Mouse (Mus musculus) thymus, postnatal 10 days (tissue): ENCODE measurements around the gene Nek3.

Experiments
- DNase-seq, 2 experiments: peaks; one replicate each; pipeline ENCODE4 v3.0.0; 2021; ENCODE audit warnings: low spot score in 2 of 2

The Nek3 gene

DNA sequence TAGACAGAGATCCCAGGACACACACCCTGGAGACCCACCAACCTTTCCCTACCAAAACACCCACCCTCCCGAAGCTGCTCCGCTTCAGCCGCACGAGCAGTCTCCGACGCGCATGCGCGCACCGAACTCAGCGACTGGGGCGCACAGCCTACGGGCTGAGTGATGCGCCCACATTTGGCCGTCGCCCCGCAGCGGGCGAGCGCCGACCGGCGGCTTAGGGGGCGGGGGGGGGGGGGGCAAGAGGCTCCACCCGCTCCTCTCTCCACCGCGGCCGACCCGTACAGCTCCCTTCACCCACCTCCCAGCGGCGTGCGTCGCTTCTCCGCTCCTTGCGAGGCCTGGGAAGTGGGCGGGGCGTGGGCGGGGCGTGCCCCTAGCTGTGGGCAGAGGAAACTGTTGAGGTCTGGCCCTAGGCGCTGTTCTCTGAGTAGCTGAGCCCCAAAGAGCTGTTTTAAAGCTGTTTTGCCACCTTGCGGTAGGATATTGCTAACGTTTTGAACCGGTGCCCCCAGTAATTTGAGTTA lies at the start of gene Nek3:
TSS of gene Nek3 (minus strand) at position 356 of the 524 bp plus-strand sequence.
- peak; percentile 82 to 85 for DNase-seq

DNA sequence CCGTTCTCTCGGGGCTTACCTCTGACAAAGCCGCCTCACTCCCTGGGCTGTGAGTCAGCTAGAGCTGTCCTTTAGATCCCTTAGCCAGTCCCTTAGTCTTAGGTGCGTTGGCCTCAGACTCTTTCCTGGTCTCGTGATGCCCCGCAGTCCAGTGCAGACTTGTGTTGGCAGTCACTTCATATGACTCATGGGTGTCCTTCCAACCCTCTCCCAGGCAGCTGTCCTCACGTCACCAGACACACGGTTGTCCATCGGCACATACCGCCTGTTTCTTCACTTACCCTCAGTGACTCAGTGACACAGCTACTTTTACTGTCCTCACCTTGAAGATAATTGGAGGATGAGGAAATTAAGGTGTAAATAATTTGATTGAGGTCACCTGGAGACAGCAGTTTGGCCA lies 48.6 kb upstream of the Nek3 start:
- no peak for DNase-seq

DNA sequence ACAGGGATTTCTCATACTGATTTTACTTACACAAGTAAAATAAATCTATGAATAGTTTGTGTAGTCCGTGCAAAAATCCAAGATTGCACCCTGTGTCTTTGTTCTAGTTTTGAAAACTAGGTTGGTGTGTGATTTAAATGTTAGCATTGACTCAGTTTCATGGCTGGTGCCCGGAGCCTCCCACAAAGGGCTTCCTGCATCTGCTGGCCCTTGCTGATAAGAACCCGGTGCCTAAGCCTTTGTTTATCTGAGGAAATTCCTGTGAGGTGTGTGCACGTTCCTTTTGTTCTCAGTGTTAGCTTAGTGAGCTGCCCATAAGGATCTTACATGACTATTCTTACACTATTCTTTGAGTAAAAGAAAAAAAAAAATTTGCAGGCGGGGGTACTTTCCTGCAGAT lies 42.8 kb upstream of the Nek3 start:
- no peak for DNase-seq

DNA sequence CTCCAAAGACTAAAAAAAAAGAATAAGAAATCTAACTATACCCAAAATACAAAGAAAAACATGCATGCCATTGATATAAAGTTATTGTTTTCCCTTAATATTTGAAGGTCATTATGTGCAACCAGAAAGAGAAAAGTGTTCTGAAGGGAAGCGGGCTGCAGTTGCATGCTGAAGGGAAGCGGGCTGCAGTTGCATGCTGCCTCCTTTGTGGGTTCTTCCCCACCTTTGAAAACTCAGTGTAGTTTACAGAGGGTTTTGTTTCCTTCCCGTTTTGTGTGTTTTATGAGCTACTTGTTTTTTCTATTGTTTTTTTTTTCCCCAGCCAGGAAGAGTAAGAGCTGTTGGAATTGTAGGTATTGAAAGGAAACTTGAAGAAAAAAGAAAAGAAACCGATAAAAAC lies 41.3 kb upstream of the Nek3 start:
- no peak for DNase-seq

DNA sequence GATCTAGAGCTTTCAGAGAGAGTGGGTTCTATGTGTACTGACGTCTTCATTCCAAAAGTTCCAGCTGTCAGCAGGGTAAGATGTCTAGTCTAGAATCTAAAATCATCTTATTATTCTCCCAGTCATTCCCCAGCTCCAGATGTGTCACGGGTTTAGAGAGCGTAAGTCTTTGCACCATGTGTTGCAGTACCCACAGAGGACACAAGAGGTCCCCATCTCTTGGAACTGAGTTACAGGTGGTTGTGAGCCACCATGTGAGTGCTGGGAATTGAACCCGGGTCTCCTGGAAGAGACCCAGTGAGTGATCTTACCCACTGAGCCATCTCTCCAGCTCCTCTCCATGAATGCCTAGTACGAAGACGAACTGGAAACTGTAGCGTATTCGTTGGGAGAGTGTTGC lies 33.2 kb upstream of the Nek3 start:
- DNase-seq = no peak

DNA sequence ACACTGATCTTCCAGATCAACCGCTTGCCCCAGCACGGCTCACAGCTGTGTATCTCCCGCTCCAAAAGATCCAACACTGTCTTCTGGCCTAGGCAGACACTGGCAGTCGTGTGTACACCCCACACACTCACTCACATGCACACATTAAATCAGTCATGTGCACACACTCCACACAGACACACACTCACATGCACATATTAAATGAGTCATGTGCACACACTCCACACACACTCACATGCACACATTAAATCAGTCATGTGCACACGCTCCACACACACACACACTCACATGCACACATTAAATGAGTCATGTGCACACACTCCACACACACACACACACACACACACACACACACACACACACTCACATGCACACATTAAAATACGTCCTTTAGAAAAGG lies 31.7 kb upstream of the Nek3 start:
- no peak for DNase-seq

DNA sequence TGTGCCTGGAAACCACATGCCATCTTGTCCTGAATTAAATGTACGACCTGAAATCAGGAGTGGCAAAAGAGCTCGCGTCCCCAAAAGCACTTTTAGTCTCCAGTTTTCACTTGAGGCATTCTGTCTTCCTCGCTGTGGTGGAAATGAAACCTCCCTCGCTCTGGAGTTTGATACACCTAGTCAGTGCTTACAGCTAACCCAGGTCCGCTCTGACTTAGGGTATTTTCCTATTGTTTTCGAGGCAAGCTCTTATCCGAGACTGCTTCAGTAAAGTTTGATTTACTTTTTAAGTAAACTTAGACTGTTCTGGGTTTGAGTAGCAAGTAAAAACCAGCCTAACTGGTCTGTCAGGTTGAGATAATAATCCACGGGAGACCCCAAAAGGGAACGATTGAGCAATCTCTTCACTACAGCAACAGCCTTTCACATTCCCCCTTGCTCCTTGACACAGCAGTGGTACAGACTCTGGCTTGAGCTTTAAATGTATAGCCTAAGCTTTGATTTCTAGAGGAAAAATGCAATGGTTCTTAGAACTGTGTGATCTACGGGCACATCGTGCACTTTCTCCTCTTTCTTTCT lies 27.3 kb upstream of the Nek3 start:
- DNase-seq = peak in 1 of 2 experiments; percentile 30

DNA sequence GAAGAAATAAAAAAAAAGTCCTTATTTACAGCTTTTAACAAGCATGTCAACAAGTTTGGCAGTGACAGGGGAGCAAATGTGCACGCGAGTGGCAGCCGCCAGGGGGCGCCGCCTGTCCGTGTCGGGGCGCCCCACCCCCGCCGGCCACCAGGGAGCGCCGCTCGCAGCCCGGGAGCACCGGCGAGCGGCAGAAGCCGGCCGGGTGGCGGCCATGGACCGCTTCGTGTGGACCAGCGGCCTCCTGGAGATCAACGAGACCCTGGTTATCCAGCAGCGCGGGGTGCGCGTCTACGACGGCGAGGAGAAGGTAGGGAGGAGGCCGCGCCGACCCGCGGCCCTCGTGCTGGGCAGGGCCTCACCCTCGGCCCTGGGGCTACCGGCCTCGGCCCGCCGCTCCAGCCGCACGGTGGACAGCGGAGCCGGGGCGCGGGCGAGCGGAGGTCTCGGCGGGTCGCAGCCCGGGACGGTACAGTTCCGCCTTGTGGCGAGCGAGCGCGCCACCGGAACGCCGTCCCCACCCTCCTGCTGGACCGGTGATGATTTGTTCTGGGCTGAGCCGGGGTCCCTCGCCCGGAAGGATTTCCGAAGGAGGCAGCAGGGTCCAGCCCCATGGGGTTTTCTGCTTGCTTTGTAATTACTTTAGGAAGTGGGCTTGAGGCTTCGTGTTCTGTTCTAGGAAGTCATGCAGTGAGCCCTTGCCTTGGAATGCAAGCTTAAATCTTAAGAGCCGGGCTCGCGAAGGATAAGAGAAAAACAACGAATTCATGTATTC lies 26.6 kb upstream of the Nek3 start, which contains the start of gene Vps36:
TSS of gene Vps36 (plus strand) at position 150 of the 772 bp plus-strand sequence.
- peak; percentile 70 to 92 for DNase-seq

DNA sequence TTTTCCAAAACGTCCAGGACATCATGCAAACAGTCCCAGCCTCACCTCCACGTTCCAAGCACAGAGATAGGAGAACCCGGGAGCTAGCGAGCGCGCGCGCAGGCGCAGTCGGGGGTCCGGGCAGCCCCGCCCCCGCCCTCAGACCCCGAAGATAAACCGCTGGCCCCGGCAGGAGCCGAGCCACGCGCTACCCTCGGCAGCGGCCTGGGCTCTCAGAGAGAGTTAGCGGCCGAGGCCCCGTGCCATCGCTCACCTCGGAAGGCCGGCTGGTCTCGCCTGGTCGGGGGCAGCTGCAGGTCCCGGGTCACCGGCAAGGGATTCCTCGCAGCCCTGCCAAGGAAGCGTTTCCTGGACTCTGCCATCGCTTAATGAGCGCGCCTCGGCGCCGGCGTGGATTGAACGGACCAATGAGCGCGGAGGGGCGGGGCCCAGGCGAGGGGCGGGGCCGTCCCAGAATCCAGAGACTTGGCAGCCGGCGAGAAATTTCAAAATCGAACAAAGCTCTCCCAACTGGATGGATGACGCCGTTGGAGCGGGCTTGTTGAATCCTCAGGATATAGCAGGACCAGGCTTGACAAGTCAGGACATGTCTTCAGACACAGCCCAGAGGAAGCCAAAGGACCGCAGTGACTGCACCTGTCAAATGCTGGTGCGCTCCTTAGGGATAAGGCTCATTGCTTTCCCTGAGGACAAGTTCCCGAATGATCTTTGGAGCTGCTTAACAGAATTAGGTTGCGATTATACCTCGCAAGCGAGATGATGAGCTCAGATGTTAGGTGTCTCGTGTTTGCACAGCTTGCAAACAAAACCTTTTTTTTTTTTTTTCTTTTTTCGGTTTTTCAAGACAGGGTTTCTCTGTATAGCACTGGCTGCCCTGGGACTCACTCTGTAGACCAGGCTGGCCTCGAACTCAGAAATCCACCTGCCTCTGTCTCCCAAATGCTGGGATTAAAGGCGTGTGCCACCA lies 19.5 kb upstream of the Nek3 start, which contains the start of gene Ckap2:
TSS of gene Ckap2 (minus strand) at position 389 of the 967 bp plus-strand sequence.
- DNase-seq = peak; percentile 79 to 82

DNA sequence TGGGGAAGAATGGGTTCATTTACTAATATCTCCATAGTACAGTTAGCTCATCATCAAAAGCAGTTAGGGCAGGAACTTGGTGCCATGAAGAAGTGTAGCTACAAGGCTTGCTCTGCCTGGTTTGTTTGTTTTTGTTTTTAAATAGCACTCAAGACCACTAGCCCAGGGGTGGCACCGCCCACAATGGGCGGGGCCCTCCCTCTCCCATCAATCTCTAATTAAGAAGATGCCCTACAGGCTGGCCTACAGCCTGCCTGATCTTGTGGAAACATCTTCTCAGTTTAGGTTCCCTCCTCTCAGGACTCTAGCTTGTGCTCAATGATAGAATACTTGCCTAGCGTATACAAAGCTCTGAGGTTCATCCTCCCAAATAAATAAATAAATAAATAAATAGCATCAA lies 18.6 kb upstream of the Nek3 start:
- DNase-seq = no peak

DNA sequence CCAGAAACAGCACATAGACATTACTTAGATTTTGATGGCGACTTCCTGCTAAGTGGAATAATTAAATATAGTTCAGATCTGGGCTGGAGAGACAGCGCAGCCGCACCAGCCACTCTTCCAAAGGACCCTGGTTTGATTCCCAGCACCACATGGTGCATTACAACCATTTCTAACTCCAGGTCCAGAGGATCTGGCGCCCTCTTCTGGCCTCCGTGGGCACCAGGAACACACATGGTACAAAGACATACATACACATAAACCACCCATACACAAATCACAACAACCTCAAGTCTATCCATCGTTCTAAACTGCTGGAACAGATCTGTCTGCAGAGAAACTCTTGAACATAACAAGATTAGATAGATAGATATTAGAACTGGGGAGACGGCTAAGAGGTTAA lies 9.7 kb upstream of the Nek3 start:
- no peak for DNase-seq

DNA sequence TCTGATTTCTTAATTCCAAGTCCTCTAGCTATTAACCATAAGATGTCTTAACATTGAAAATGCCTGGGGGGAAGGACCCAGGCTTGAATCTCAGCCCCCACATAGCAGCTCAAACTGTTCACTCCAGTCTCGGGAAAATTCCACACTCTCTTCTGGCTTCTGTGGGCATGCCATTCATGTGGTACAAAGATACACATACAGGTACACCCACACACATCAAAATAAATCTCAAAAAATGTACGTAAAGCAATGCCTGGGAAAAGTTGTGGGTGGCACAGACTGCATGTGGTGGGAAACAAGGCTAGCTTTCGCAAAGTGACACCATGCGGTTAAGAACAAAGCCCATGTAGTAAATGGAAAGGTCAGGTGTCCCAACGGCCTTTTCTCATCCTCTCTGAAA lies 2.9 kb upstream of the Nek3 start:
- DNase-seq = no peak

DNA sequence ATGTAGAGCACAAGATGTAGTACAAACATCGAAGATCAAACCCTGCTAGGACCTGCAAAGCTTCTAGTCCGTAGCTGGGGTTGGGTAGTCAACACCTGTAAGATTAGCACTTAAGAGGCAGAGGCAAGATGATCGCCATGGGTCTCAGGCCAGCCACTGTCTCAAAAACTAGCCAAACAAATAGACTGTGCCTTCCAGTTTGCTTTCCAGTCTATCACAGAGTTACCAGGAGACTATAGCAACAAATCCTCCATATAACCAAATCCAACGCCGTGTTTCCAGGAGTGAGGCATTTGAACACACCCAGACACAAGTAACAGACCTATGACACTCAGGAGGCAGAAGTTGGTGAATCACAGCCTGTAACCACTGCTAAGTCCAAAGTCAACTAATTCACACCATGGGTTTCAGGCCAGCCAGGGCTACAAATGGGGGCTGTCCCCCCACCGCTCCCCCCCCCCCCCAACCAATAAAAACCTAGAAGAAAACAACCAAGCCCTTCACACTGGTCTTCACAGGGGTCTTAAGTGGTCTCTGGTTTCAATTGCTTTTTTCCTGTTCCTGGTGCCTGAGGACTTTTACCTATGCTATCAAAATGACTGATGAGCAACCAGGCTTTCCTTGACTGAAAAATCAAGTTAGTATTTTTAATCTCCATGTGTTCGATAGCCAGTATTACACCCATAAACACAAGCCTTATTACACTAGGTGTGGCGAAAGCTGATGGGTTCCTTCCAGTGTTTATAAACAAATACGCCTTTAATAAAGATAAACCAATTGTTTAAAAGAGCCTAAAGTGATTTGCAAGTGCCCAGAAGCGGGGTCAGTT lies 770 bp downstream of the Nek3 start:
- DNase-seq = no peak

DNA sequence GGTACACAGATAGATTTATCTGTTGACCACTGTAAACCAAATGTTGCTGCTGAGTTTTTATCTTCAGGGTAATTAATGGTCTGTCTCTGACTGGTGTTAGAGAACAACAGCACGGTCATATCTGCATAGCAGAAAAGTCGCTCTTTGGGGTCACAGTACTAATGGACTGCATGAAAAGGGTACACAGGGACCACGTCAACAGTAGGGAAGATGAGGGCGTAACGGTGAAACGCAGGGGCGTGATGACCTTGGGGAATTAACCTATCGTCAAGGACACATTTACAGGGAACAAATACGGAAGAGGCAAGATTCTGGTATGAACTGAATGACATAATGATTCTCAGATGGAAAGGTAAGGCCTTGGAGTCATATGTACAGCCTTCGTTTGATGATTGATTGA lies 1.8 kb downstream of the Nek3 start:
- no peak for DNase-seq

DNA sequence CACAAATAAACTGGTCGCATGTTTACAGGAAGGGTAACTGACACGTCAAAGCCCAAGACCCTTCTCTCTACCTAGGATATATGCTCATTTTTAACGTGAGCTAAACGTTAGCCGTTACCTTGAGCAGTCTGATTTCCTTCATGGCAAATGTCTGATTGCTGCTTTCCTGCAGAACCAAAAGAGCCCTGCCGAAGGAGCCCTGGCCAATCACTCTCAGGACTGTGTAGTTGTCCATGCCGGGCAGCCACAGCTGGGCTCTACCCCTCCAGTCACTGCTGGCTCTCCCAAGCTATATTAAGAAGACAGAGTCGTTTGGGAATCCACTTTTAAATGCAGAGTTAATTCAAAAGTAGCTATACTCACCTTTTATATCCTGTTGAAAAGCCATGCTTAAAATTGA lies 4.0 kb downstream of the Nek3 start:
- no peak for DNase-seq

DNA sequence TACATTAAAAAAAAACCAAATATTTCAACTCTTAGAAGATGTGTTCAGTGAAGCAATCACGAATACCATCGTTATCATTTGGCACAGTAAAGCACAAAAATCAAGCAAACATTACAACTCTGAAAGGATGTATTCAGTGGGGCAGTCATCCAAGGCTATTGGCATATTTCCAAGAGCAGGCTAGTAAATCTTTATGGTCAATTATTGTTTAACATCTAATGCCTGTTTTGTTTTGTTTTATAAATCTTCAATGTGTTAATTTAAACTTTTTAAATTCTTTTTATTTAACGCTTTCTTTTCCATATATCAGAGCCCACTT lies 15.9 kb downstream of the Nek3 start:
- DNase-seq = no peak

DNA sequence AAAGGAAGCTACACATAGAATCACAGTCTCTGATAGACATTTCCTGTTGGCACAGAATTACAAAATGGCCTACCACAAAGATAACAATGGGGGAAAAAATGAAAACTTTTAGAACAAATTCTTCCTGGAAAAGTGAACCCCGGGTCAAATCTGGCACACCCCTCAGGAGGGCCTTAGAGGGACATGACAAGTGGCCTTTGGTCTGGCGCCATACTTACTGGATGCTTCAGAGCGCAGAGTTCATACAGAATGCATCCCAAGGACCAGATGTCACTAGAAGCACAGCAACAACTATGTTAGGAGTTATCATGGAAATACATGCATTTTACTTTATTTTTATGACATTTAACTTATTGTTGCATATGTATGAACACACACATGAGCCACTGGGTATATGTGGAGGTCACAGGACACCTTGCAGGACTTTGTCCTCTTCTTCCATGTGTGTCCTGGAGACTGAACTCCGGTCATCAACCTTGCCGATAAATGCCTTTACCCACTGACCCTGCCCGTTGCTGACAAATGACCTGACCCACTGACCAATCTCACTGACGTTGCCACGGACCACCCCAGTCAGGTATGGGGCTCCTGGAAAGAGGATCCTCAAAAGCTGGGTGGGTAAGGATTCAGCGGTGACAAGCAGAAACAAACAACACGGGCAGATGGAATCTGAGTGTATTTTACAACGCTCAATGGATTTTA lies 16.4 kb downstream of the Nek3 start:
- DNase-seq = no peak

DNA sequence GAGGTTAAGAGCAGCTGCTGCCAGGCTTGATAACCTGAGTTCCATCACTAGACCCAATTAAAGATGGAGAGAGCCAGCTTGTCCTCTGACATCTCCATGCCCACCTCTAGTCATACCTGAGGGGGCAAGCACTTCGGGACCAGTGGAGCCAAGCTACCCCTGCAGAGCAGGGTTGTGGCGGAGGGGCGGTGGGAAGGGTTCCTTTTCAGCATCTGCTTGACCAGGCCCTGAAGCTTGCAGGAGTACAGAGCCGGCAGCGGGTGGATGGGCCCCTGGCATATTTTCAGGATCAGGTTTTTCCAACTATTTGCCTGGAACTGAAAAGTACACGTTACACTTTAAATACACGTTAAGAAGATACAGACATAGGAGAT lies 17.9 kb downstream of the Nek3 start:
- DNase-seq = no peak

DNA sequence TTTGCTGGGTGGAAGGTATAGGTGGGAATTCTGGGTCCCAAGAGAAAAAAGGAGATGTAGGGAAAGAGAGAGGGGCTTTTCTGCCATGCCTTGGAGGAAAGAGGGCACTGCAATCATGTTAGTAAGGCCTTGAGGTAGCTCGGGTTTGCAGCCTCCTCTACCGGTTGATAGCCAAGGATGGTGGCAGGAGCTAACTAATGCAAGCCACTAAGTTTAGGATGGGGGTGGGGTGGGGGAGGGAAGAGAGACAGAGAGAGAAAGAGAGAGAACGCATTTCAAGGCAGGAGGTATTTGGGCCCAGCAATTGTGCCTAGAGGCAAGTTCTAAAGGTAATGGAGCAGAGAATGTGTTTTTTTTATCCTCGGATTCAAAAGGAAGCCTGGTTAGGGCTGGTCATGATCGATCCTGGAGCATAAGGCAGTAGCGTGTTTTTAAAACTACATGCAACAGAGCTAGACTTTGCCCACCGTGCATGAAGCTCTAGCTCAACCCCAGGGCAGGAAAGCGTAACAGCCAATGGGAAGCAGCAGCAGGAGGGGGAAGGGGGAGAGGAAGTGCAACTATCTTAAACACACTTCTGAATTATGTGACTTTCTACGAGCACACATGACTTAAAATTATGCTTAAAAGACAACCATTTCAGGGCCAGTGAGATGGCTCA lies 18.4 kb downstream of the Nek3 start:
- no peak for DNase-seq

DNA sequence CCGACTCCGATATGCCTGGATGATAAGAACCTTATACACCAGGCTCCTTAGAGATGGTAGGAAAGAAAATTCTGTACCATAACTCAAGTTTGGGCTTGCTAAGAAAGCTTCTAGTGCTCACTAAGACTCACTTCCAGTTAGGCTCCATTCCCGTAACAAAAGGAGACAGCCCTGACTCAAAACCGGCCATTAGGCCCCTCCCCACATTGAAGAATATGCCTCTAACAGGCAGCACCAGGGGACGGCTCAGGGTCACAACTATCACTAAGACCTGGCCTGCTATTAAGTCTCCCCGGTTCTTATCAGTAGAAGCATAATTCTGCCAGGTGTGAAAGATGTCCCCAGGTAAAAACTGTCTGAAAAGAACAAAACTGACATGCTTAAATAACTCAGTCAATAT lies 20.4 kb downstream of the Nek3 start:
- DNase-seq = no peak
